Mouse (Mus musculus): Measurements from ENCODE around the gene Iqsec1.

Iqsec1 gene

GRCm38 (mm10) chr6:90722993-90723392, 265.5 kb downstream of the Iqsec1 start:
- no peaks in the 10 kb centered on the region for H3K27me3 ChIP-seq (ENCODE audit: control insufficient read depth, insufficient read depth, low read length, poor library complexity, severe bottlenecking)
- H3K36me3 ChIP-seq (ENCODE audit: control insufficient read depth, insufficient read depth, low read length, poor library complexity, severe bottlenecking), result peaks cover 3% of the 10 kb centered on the region
- DNase-seq (ENCODE audit: low read depth, low spot score), result no peak

GRCm38 (mm10) chr6:90720996-90721746, 267.3 kb downstream of the Iqsec1 start:
- peak; percentile 67 for DNase-seq (ENCODE audit: low read depth, low spot score)
- Histone ChIP-seq H3K27me3 (ENCODE audit: control insufficient read depth, insufficient read depth, low read length, poor library complexity, severe bottlenecking) (no peaks in the 10 kb centered on the region), H3K36me3 (ENCODE audit: control insufficient read depth, insufficient read depth, low read length, poor library complexity, severe bottlenecking) (peaks cover 3% of the 10 kb centered on the region)

GRCm38 (mm10) chr6:90720201-90720600, 268.3 kb downstream of the Iqsec1 start:
- no peaks in the 10 kb centered on the region for H3K27me3 ChIP-seq (ENCODE audit: control insufficient read depth, insufficient read depth, low read length, poor library complexity, severe bottlenecking)
- peaks cover 3% of the 10 kb centered on the region for H3K36me3 ChIP-seq (ENCODE audit: control insufficient read depth, insufficient read depth, low read length, poor library complexity, severe bottlenecking)
- peak; percentile 76 for DNase-seq (ENCODE audit: low read depth, low spot score)

GRCm38 (mm10) chr6:90719402-90719801, 269.1 kb downstream of the Iqsec1 start:
- DNase-seq (ENCODE audit: low read depth, low spot score), result no peak
- Histone ChIP-seq H3K27me3 (ENCODE audit: control insufficient read depth, insufficient read depth, low read length, poor library complexity, severe bottlenecking) (no peaks in the 10 kb centered on the region), H3K36me3 (ENCODE audit: control insufficient read depth, insufficient read depth, low read length, poor library complexity, severe bottlenecking) (peaks cover 3% of the 10 kb centered on the region)

GRCm38 (mm10) chr6:90718477-90718876, 270.0 kb downstream of the Iqsec1 start:
- no peak for DNase-seq (ENCODE audit: low read depth, low spot score)
- no peaks in the 10 kb centered on the region for H3K27me3 ChIP-seq (ENCODE audit: control insufficient read depth, insufficient read depth, low read length, poor library complexity, severe bottlenecking)

GRCm38 (mm10) chr6:90717711-90718110, 270.8 kb downstream of the Iqsec1 start:
- Histone ChIP-seq H3K36me3 (ENCODE audit: control insufficient read depth, insufficient read depth, low read length, poor library complexity, severe bottlenecking) (peaks cover 1% of the 10 kb centered on the region; the same call in 1 of the 2 replicates), H3K27me3 (ENCODE audit: control insufficient read depth, insufficient read depth, low read length, poor library complexity, severe bottlenecking) (no peaks in the 10 kb centered on the region)
- no peak for DNase-seq (ENCODE audit: low read depth, low spot score)

More at GRCm38 (mm10) chr6:90718477-90718876, 270.0 kb downstream of the Iqsec1 start:
- peaks cover 3% of the 10 kb centered on the region for H3K36me3 ChIP-seq (ENCODE audit: control insufficient read depth, insufficient read depth, low read length, poor library complexity, severe bottlenecking)

GRCm38 (mm10) chr6:90716853-90717252, 271.6 kb downstream of the Iqsec1 start:
- H3K27me3 ChIP-seq (ENCODE audit: control insufficient read depth, insufficient read depth, low read length, poor library complexity, severe bottlenecking), result no peaks in the 10 kb centered on the region
- H3K36me3 ChIP-seq (ENCODE audit: control insufficient read depth, insufficient read depth, low read length, poor library complexity, severe bottlenecking), result peaks cover 1% of the 10 kb centered on the region; the same call in 1 of the 2 replicates
- no peak for DNase-seq (ENCODE audit: low read depth, low spot score)

- peak; percentile 49 for DNase-seq (ENCODE audit: low read depth, low spot score)
- Histone ChIP-seq H3K36me3 (ENCODE audit: control insufficient read depth, insufficient read depth, low read length, poor library complexity, severe bottlenecking) (peaks cover 2% of the 10 kb centered on the region; the same call in 1 of the 2 replicates), H3K27me3 (ENCODE audit: control insufficient read depth, insufficient read depth, low read length, poor library complexity, severe bottlenecking) (no peaks in the 10 kb centered on the region)
These were observed 272.3 kb downstream of the Iqsec1 start for GRCm38 (mm10) chr6:90716066-90716704.

GRCm38 (mm10) chr6:90715245-90715905, 273.1 kb downstream of the Iqsec1 start:
- Histone ChIP-seq H3K27me3 (ENCODE audit: control insufficient read depth, insufficient read depth, low read length, poor library complexity, severe bottlenecking) (no peaks in the 10 kb centered on the region), H3K36me3 (ENCODE audit: control insufficient read depth, insufficient read depth, low read length, poor library complexity, severe bottlenecking) (peaks cover 2% of the 10 kb centered on the region; the same call in 1 of the 2 replicates)
- no peak for DNase-seq (ENCODE audit: low read depth, low spot score)

GRCm38 (mm10) chr6:90713650-90714049, 274.8 kb downstream of the Iqsec1 start:
- H3K36me3 ChIP-seq (ENCODE audit: control insufficient read depth, insufficient read depth, low read length, poor library complexity, severe bottlenecking), result peaks cover 2% of the 10 kb centered on the region
- DNase-seq (ENCODE audit: low read depth, low spot score), result no peak

GRCm38 (mm10) chr6:90712486-90713480, 275.7 kb downstream of the Iqsec1 start:
- DNase-seq (ENCODE audit: low read depth, low spot score), result peak; percentile 66
- H3K36me3 ChIP-seq (ENCODE audit: control insufficient read depth, insufficient read depth, low read length, poor library complexity, severe bottlenecking), result peaks cover 2% of the 10 kb centered on the region
- H3K27me3 ChIP-seq (ENCODE audit: control insufficient read depth, insufficient read depth, low read length, poor library complexity, severe bottlenecking), result no peaks in the 10 kb centered on the region

More at GRCm38 (mm10) chr6:90713650-90714049, 274.8 kb downstream of the Iqsec1 start:
- H3K27me3 ChIP-seq (ENCODE audit: control insufficient read depth, insufficient read depth, low read length, poor library complexity, severe bottlenecking), result no peaks in the 10 kb centered on the region

- Histone ChIP-seq H3K27me3 (ENCODE audit: control insufficient read depth, insufficient read depth, low read length, poor library complexity, severe bottlenecking) (no peaks in the 10 kb centered on the region), H3K36me3 (ENCODE audit: control insufficient read depth, insufficient read depth, low read length, poor library complexity, severe bottlenecking) (peaks cover 2% of the 10 kb centered on the region)
- DNase-seq (ENCODE audit: low read depth, low spot score), result no peak
These were observed 276.4 kb downstream of the Iqsec1 start for GRCm38 (mm10) chr6:90712063-90712462.

GRCm38 (mm10) chr6:90711476-90712035, 276.9 kb downstream of the Iqsec1 start:
- H3K36me3 ChIP-seq (ENCODE audit: control insufficient read depth, insufficient read depth, low read length, poor library complexity, severe bottlenecking), result peaks cover 2% of the 10 kb centered on the region
- H3K27me3 ChIP-seq (ENCODE audit: control insufficient read depth, insufficient read depth, low read length, poor library complexity, severe bottlenecking), result no peaks in the 10 kb centered on the region
- no peak for DNase-seq (ENCODE audit: low read depth, low spot score)

GRCm38 (mm10) chr6:90710778-90711177, 277.7 kb downstream of the Iqsec1 start:
- no peak for DNase-seq (ENCODE audit: low read depth, low spot score)
- Histone ChIP-seq H3K27me3 (ENCODE audit: control insufficient read depth, insufficient read depth, low read length, poor library complexity, severe bottlenecking) (no peaks in the 10 kb centered on the region), H3K36me3 (ENCODE audit: control insufficient read depth, insufficient read depth, low read length, poor library complexity, severe bottlenecking) (peaks cover 2% of the 10 kb centered on the region)

Measured in splenic B cell, adult 2 months (primary cell).